20 mouse cellular contexts compared by ENCODE assay signal in genomic region chr11:107154431-107154830, GRCm38 (mm10).
"Had no signal": no experiment of that assay in that cellular context is flagged by ENCODE, and none has a peak within 500 bp of the region (broad histone marks: within the 10 kb centered on the region; RNA-seq: fewer than 3 reads in every experiment).

No protein-coding gene starts in this region.

- ATAC-seq: liver, embryonic 12.5 days had no signal

- H3K9me3 ChIP-seq: limb, embryonic 10.5 days; liver, embryonic 12.5 days; liver, embryonic 15.5 days; lung, embryonic 15.5 days had no signal

- H3K36me3 ChIP-seq: limb, embryonic 10.5 days; limb, embryonic 13.5 days; liver, embryonic 12.5 days; liver, embryonic 15.5 days; lung, embryonic 15.5 days had no signal

- H3K4me3 ChIP-seq: layer of hippocampus, adult 2 months; limb, embryonic 10.5 days; limb, embryonic 13.5 days; liver, embryonic 12.5 days; liver, embryonic 15.5 days; lung, embryonic 15.5 days had no signal

- H3K4me1 ChIP-seq: limb, embryonic 10.5 days; limb, embryonic 13.5 days; liver, embryonic 15.5 days; lung, embryonic 15.5 days had no signal

- H3K27me3 ChIP-seq: limb, embryonic 13.5 days; liver, embryonic 12.5 days; liver, embryonic 15.5 days; lung, embryonic 15.5 days had no signal

- DNase-seq: kidney, postnatal 25 days; layer of hippocampus, adult 9-11 months; liver; lung, adult 18-20 months; lung, postnatal 10 days; midbrain, embryonic 14.5 days; right cerebral cortex, adult 18-20 months; right cerebral cortex, postnatal 14 days; right cerebral cortex, postnatal 4 days; thymus, adult 18-20 months; thymus, postnatal 36 days had no signal

- H3K27ac ChIP-seq: kidney, postnatal 0 days; layer of hippocampus, adult 2 months; limb, embryonic 10.5 days; limb, embryonic 13.5 days; liver, embryonic 12.5 days; liver, embryonic 15.5 days; lung, embryonic 15.5 days; macrophage; stomach, postnatal 0 days had no signal

- H3K9ac ChIP-seq: limb, embryonic 13.5 days; liver, embryonic 12.5 days; liver, embryonic 15.5 days; lung, embryonic 15.5 days had no signal
